ENCODE assay signal across 16 mouse cellular contexts in genomic region chr17:4791873-4792272, GRCm38 (mm10).
DNase-seq lines count a peak whose midpoint lies in the region; ATAC-seq and TF ChIP-seq lines count a peak whose summit lies in the region.
"Had no signal": no experiment of that assay in that cellular context is flagged by ENCODE, and none has a peak within 500 bp of the region (broad histone marks: within the 10 kb centered on the region; RNA-seq: fewer than 3 reads in every experiment).

No protein-coding gene starts in this region.

- ATAC-seq in megakaryocyte, adult 5-6 weeks (ENCODE audit: poor library complexity, severe bottlenecking) = peak; percentile 56; the same call in 1 of the 2 replicates
- ATAC-seq: forebrain, embryonic 15.5 days; hindbrain, postnatal 0 days; Patski had no signal

- no peak for TF ChIP-seq CTCF in brain, embryonic 14.5 days (IDR thresholded peaks at IDR 0.05; ENCODE audit: borderline replicate concordance, extremely low read depth, insufficient read depth, insufficient read length)

- no peak for TF ChIP-seq POLR2A in brain, embryonic 14.5 days (IDR thresholded peaks at IDR 0.05; ENCODE audit: borderline replicate concordance, extremely low read depth, insufficient read depth, insufficient read length, poor library complexity, severe bottlenecking)

- peak; percentile 49 for DNase-seq in lung, postnatal 25 days (ENCODE audit: low spot score)
- no peak for DNase-seq in lung, postnatal 10 days
- DNase-seq in brain, embryonic 14.5 days (ENCODE audit: low read depth) = peak; percentile 16
- DNase-seq in T-cell, adult 2 months (ENCODE audit: low spot score) = no peak
- DNase-seq in spleen, adult 18-20 months = no peak
- DNase-seq in cerebellum, postnatal 25 days = no peak
- DNase-seq: adrenal gland, postnatal 10 days; cerebellum, adult 2 months; cerebellum, postnatal 10 days; gastrocnemius, postnatal 10 days; heart, adult 2 months; heart, postnatal 14 days had no signal

Comparison
In these comparisons a context has a peak if more than half of its experiments do, and no peak if none do; other contexts are left out.
1. DNase-seq: peak in lung, postnatal 25 days (single experiment) and brain, embryonic 14.5 days (single experiment); none in lung, postnatal 10 days (single experiment), T-cell, adult 2 months (single experiment), spleen, adult 18-20 months (0 of 2) and cerebellum, postnatal 25 days (0 of 2).